Mouse (Mus musculus) CH12.LX (cell line): ENCODE data around the gene Rspry1. TPM values are rescaled to one million over a fixed set of nuclear protein-coding genes. Genes with fewer than 3 reads are reported as not detected.

ENCODE experiments used
- DNase-seq: peaks from one replicate; pipeline ENCODE4 v3.0.0-alpha.2; 2013; ENCODE audit errors: extremely low read depth
- H3K27ac ChIP-seq: 2 replicates; pipeline ENCODE4 v1.5.1; 2012; ENCODE audit warnings: low read depth, mild to moderate bottlenecking, control low read depth, moderate library complexity; ENCODE audit not compliant: insufficient read depth
- H3K27me3 ChIP-seq: replicated peaks from 2 replicates; pipeline ENCODE3; 2012; ENCODE audit warnings: inconsistent platforms
- H3K36me3 ChIP-seq, 2 experiments: replicated peaks in 1 of 2; 2 replicates each; pipeline versions ENCODE3 to v1.6.1; 2012; ENCODE audit warnings: inconsistent platforms in 1 of 2, low read length in 1 of 2, mild to moderate bottlenecking in 1 of 2, mixed read lengths in 1 of 2, moderate library complexity in 1 of 2; ENCODE audit not compliant: control insufficient read depth in 1 of 2, insufficient read depth in 1 of 2
- H3K4me1 ChIP-seq, 2 experiments: 2 replicates each; pipeline ENCODE4 v1.6.1; 2012; ENCODE audit warnings: inconsistent platforms in 1 of 2, moderate library complexity in 1 of 2; ENCODE audit not compliant: insufficient read depth in 2 of 2, control insufficient read depth in 1 of 2
- H3K4me2 ChIP-seq: 2 replicates; pipeline ENCODE4 v1.6.1; 2012; ENCODE audit warnings: low read depth, mild to moderate bottlenecking, control low read depth; ENCODE audit not compliant: poor library complexity, insufficient read depth, severe bottlenecking
- H3K4me3 ChIP-seq, 3 experiments: fragments of 150-350 bp in 1 of 3; sonication (generic) in 1 of 3; replicated peaks in 1 of 3; 2 replicates each; pipeline versions ENCODE3 to v1.5.1; 2011 to 2012; ENCODE audit warnings: low read depth in 2 of 3, low read length in 2 of 3, mild to moderate bottlenecking in 2 of 3, moderate library complexity in 2 of 3, control low read depth in 1 of 3, improper control_type of control experiment in 1 of 3, inconsistent platforms in 1 of 3, mixed read lengths in 1 of 3; ENCODE audit not compliant: poor library complexity in 1 of 3
- H3K79me2 ChIP-seq: replicated peaks from 2 replicates; pipeline ENCODE4 v1.6.1; 2012; ENCODE audit warnings: mild to moderate bottlenecking, moderate library complexity; ENCODE audit not compliant: control insufficient read depth, poor library complexity, insufficient read depth, severe bottlenecking; ENCODE audit errors: extremely low read depth
- H3K9ac ChIP-seq: 2 replicates; pipeline ENCODE4 v1.6.1; 2012; ENCODE audit warnings: low read depth, mild to moderate bottlenecking, control low read depth, moderate library complexity; ENCODE audit not compliant: insufficient read depth
- H3K9me3 ChIP-seq: replicated peaks from 2 replicates; pipeline ENCODE3; 2012; ENCODE audit warnings: low read length, inconsistent platforms, mixed read lengths
- BHLHE40 ChIP-seq: IDR thresholded peaks from 2 replicates; pipeline ENCODE4 v1.6.1; 2011; ENCODE audit warnings: mild to moderate bottlenecking, low read depth, low read length, improper control_type of control experiment
- CHD1 ChIP-seq: IDR thresholded peaks from 2 replicates; pipeline ENCODE4 v1.6.1; 2012; ENCODE audit warnings: low read depth, low read length, improper control_type of control experiment, inconsistent platforms
- CHD2 ChIP-seq: IDR thresholded peaks from 2 replicates; pipeline ENCODE4 v1.6.1; 2011; ENCODE audit warnings: low read length, improper control_type of control experiment
- CTCF ChIP-seq, 2 experiments: IDR thresholded peaks in 1 of 2; conservative IDR thresholded peaks in 1 of 2; 2 replicates each; pipeline ENCODE4 v1.5.1; 2011 to 2012; ENCODE audit warnings: low read depth in 2 of 2, low read length in 2 of 2, improper control_type of control experiment in 1 of 2, inconsistent platforms in 1 of 2, mild to moderate bottlenecking in 1 of 2, moderate library complexity in 1 of 2
- E2F4 ChIP-seq: IDR thresholded peaks from 2 replicates; pipeline ENCODE4 v1.6.1; 2011; ENCODE audit warnings: low read depth, low read length, improper control_type of control experiment; ENCODE audit not compliant: insufficient replicate concordance
- ELF1 ChIP-seq: IDR thresholded peaks from 2 replicates; pipeline ENCODE4 v1.6.1; 2014; ENCODE audit warnings: low read depth, mild to moderate bottlenecking, inconsistent platforms, low read length, improper control_type of control experiment
- EP300 ChIP-seq: IDR thresholded peaks from 2 replicates; pipeline ENCODE4 v1.6.1; 2011; ENCODE audit warnings: low read length, improper control_type of control experiment
- ETS1 ChIP-seq: conservative IDR thresholded peaks from 2 replicates; pipeline ENCODE4 v1.6.1; 2012; ENCODE audit warnings: low read depth, mild to moderate bottlenecking, inconsistent platforms, low read length, improper control_type of control experiment, moderate library complexity
- GABPA ChIP-seq: IDR thresholded peaks from 2 replicates; pipeline ENCODE4 v1.6.1; 2012; ENCODE audit warnings: low read depth, low read length, improper control_type of control experiment, inconsistent platforms; ENCODE audit not compliant: insufficient replicate concordance
- HCFC1 ChIP-seq: IDR thresholded peaks from 2 replicates; pipeline ENCODE4 v1.6.1; 2012; ENCODE audit warnings: low read depth, mild to moderate bottlenecking, inconsistent platforms, low read length, improper control_type of control experiment
- IRF4 ChIP-seq: IDR thresholded peaks from 2 replicates; pipeline ENCODE4 v1.6.1; 2014; ENCODE audit warnings: low read depth, mild to moderate bottlenecking, inconsistent platforms, low read length, improper control_type of control experiment
- JUN ChIP-seq: IDR thresholded peaks from 2 replicates; pipeline ENCODE4 v1.6.1; 2011; ENCODE audit warnings: low read depth, mild to moderate bottlenecking, low read length, improper control_type of control experiment, moderate library complexity; ENCODE audit not compliant: insufficient read depth
- JUND ChIP-seq: conservative IDR thresholded peaks from 2 replicates; pipeline ENCODE4 v1.6.1; 2011; ENCODE audit warnings: low read depth, low read length, improper control_type of control experiment
- KAT2A ChIP-seq: IDR thresholded peaks from 2 replicates; pipeline ENCODE4 v1.6.1; 2012; ENCODE audit warnings: low read length, improper control_type of control experiment, inconsistent platforms; ENCODE audit not compliant: insufficient replicate concordance
- MAFK ChIP-seq: IDR thresholded peaks from 2 replicates; pipeline ENCODE4 v1.6.1; 2011; ENCODE audit warnings: low read length, improper control_type of control experiment; ENCODE audit not compliant: insufficient replicate concordance
- MAX ChIP-seq: IDR thresholded peaks from 2 replicates; pipeline ENCODE4 v1.6.1; 2011; ENCODE audit warnings: low read length, improper control_type of control experiment
- MAZ ChIP-seq: IDR thresholded peaks from 2 replicates; pipeline ENCODE4 v1.6.1; 2012; ENCODE audit warnings: low read depth, mild to moderate bottlenecking, inconsistent platforms, low read length, improper control_type of control experiment, moderate library complexity
- MEF2A ChIP-seq: IDR thresholded peaks from 2 replicates; pipeline ENCODE4 v1.6.1; 2014; ENCODE audit warnings: low read depth, mild to moderate bottlenecking, inconsistent platforms, low read length, improper control_type of control experiment, borderline replicate concordance
- MXI1 ChIP-seq: IDR thresholded peaks from 2 replicates; pipeline ENCODE4 v1.6.1; 2011; ENCODE audit warnings: mild to moderate bottlenecking, low read depth, low read length, improper control_type of control experiment
- MYC ChIP-seq: IDR thresholded peaks from 2 replicates; pipeline ENCODE4 v1.6.1; 2011; ENCODE audit warnings: low read depth, mild to moderate bottlenecking, improper control_type of control experiment, low read length
- NELFE ChIP-seq: IDR thresholded peaks from 2 replicates; pipeline ENCODE4 v1.6.1; 2011; ENCODE audit warnings: low read depth, low read length, improper control_type of control experiment
- NRF1 ChIP-seq: IDR thresholded peaks from 2 replicates; pipeline ENCODE4 v1.6.1; 2014; ENCODE audit warnings: low read depth, mild to moderate bottlenecking, inconsistent platforms, low read length, improper control_type of control experiment, moderate library complexity
- PAX5 ChIP-seq: IDR thresholded peaks from 2 replicates; pipeline ENCODE4 v1.6.1; 2012; ENCODE audit warnings: low read length, inconsistent platforms, mixed read lengths
- POLR2A ChIP-seq: IDR thresholded peaks from 2 replicates; pipeline ENCODE4 v1.6.1; 2011; ENCODE audit warnings: low read depth, mild to moderate bottlenecking, improper control_type of control experiment, low read length
- POLR2AphosphoS2 ChIP-seq: IDR thresholded peaks from 2 replicates; pipeline ENCODE4 v1.6.1; 2011; ENCODE audit warnings: low read depth, low read length, improper control_type of control experiment
- RAD21 ChIP-seq: IDR thresholded peaks from 2 replicates; pipeline ENCODE4 v1.6.1; 2011; ENCODE audit warnings: low read depth, mild to moderate bottlenecking, low read length, improper control_type of control experiment, moderate library complexity
- RCOR1 ChIP-seq: conservative IDR thresholded peaks from 2 replicates; pipeline ENCODE4 v1.6.1; 2012; ENCODE audit warnings: low read depth, mild to moderate bottlenecking, inconsistent platforms, low read length, improper control_type of control experiment
- SIN3A ChIP-seq: IDR thresholded peaks from 2 replicates; pipeline ENCODE4 v1.6.1; 2012; ENCODE audit warnings: low read length, improper control_type of control experiment, inconsistent platforms
- SMC3 ChIP-seq: IDR thresholded peaks from 2 replicates; pipeline ENCODE4 v1.6.1; 2011; ENCODE audit warnings: low read depth, low read length, improper control_type of control experiment
- TBP ChIP-seq: conservative IDR thresholded peaks from 2 replicates; pipeline ENCODE4 v1.6.1; 2011; ENCODE audit warnings: low read depth, low read length, improper control_type of control experiment
- TCF12 ChIP-seq: IDR thresholded peaks from 2 replicates; pipeline ENCODE4 v1.6.1; 2014; ENCODE audit warnings: low read depth, mild to moderate bottlenecking, inconsistent platforms, low read length, improper control_type of control experiment
- UBTF ChIP-seq: IDR thresholded peaks from 2 replicates; pipeline ENCODE4 v1.6.1; 2012; ENCODE audit warnings: low read depth, mild to moderate bottlenecking, inconsistent platforms, low read length, improper control_type of control experiment, moderate library complexity
- USF1 ChIP-seq: IDR thresholded peaks from 2 replicates; pipeline ENCODE4 v1.6.1; 2014; ENCODE audit warnings: low read depth, mild to moderate bottlenecking, inconsistent platforms, low read length, improper control_type of control experiment
- USF2 ChIP-seq: conservative IDR thresholded peaks from 2 replicates; pipeline ENCODE4 v1.6.1; 2011; ENCODE audit warnings: low read depth, low read length, improper control_type of control experiment
- ZC3H11A ChIP-seq: IDR thresholded peaks from 2 replicates; pipeline ENCODE4 v1.6.1; 2012; ENCODE audit warnings: low read depth, mild to moderate bottlenecking, inconsistent platforms, low read length, improper control_type of control experiment
- ZKSCAN1 ChIP-seq: IDR thresholded peaks from 2 replicates; pipeline ENCODE4 v1.6.1; 2012; ENCODE audit warnings: low read depth, inconsistent platforms, low read length, improper control_type of control experiment, borderline replicate concordance
- ZMIZ1 ChIP-seq: IDR thresholded peaks from 2 replicates; pipeline ENCODE4 v1.6.1; 2012; ENCODE audit warnings: low read depth, mild to moderate bottlenecking, inconsistent platforms, low read length, improper control_type of control experiment
- ZNF384 ChIP-seq: IDR thresholded peaks from 2 replicates; pipeline ENCODE4 v1.6.1; 2012; ENCODE audit warnings: low read depth, low read length, improper control_type of control experiment, inconsistent platforms
- dilution Hi-C: fragments of 300-500 bp; cut with MboI; formaldehyde crosslinking; loops from 2 replicates; pipeline ENCODE4 v1.14.3; 2020; ENCODE audit warnings: low sequenced_read_pairs; ENCODE audit not compliant: extremely low pct_unique_long_range_greater_than_20kb, extremely low pct_ligation_motif_present
- in situ Hi-C: fragments of 300-500 bp; cut with MboI; formaldehyde crosslinking; loops from 3 replicates; pipeline ENCODE4 v1.14.3; 2019; ENCODE audit warnings: low sequenced_read_pairs, low pct_ligation_motif_present, low pct_unique_long_range_greater_than_20kb, mixed read lengths
- polyA plus RNA-seq: library from polyadenylated mRNA; unstranded; fragments of >175 nt; gene quantifications from 2 replicates; pipeline ENCODE4 v1.2.1, GENCODE M21; 2012; ENCODE audit warnings: low read depth; ENCODE audit not compliant: insufficient read length
- total RNA-seq, 2 experiments: library from RNA; depleted of rRNA; stranded (reverse); fragments of 300-350 nt in 1 of 2; fragments of >200 nt in 1 of 2; gene quantifications; 2 replicates each; pipeline ENCODE4 v1.2.3; 2012 to 2014

Rspry1 gene
- total and polyA plus RNA-seq, 3 experiments = 13.4 to 23.5 (median 18.0) TPM

DNA sequence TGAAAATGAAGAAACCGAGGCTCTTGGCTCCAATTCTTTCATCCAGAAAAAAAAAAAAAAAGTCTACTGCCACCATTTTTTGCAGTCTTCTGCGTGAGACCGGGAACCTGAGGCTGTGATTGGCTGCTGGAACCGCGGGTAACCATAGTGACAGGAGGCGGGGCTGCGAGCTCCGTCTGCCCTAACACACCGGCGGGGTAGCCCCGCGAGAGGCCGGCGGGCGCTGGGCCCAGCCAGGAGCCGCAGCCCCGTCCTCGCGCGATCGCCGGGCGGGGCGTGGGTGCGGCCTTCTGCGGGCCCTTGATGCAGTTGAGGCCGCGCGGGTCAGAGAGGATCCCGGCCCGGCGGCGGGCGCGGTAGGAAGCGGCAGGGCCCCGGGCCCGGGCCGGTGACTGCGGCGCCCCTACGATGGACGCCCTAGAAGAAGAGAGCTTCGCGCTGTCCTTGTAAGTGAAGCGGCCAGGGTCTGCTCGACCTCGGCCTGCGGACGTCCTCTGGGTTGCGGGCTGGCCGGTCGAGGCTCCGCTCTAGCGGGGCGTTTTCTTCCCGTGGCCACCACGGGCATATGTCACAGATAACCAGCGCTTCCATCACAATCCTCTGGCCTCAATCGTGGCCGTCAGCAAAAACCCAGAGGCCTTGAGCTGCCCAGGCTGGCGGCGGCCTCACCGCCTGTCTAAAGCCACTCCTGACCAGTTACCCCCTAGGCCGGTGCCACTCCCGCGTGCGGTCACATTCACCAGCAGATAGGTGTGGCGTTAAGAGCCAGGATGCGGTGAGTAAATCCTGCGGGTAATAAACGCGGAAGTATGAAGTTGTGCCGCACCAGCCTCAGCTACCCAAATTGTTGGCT lies 64.9 kb downstream of the Rspry1 start, which contains the start of gene Arl2bp:
Gene Arl2bp, plus strand, starts transcription at position 145 of the 853 bp plus-strand sequence.
- Histone ChIP-seq H3K9me3 (no peaks in the 10 kb centered on the region), H3K27ac (peak within 1 kb of the TSS; percentile 10; the same call in 1 of the 2 replicates), H3K4me2 (peak within 1 kb of the TSS; percentile 74), H3K36me3 (peaks cover 14 to 27% of the 10 kb centered on the region in 2 experiments), H3K79me2 (peaks cover 17% of the 10 kb centered on the region), H3K4me1 (peaks cover 0 to 13% of the 10 kb centered on the region in 2 experiments; a peak in 2 of 4 replicates), H3K9ac (peak within 1 kb of the TSS; percentile 98), H3K4me3 (peak within 1 kb of the TSS; percentile 85 to 96 (median 91)), H3K27me3 (no peaks in the 10 kb centered on the region)
- dilution Hi-C loops (no loop called here), in situ Hi-C loops (no loop called here)
- peak; percentile 95 for DNase-seq
- TF ChIP-seq ELF1 (peak; percentile 55; the same call in 1 of the 2 replicates), CHD2 (peak; percentile 94), CTCF (conservative IDR thresholded peaks at IDR 0.05 in 1 of 2, IDR thresholded peaks at IDR 0.05 in 1 of 2; ENCODE audit: low read depth in 2 of 2, low read length in 2 of 2) (no peak), ETS1 (no peak), KAT2A (0 out of 2 replicates have a peak, but pooled peaks have one; percentile 29), RCOR1 (no peak), GABPA (no peak), HCFC1 (no peak; the same call in 1 of the 2 replicates), MAFK (no peak), POLR2AphosphoS2 (0 out of 2 replicates have a peak, but pooled peaks have one; percentile 28), ZMIZ1 (peak; percentile 83), BHLHE40 (no peak), MEF2A (peak; percentile 42; the same call in 1 of the 2 replicates), UBTF (peak; percentile 96), JUN (no peak), USF1 (no peak), EP300 (no peak), NRF1 (no peak), MAX (0 out of 2 replicates have a peak, but pooled peaks have one; percentile 26), TBP (no peak), MXI1 (peak; percentile 87), ZNF384 (peak; percentile 98), USF2 (no peak), JUND (no peak), MYC (no peak), ZC3H11A (no peak), MAZ (no peak), IRF4 (0 out of 2 replicates have a peak, but pooled peaks have one; percentile 7), RAD21 (no peak), TCF12 (peak; percentile 46; the same call in 1 of the 2 replicates), SMC3 (no peak), NELFE (peak; percentile 76), SIN3A (peak; percentile 84), ZKSCAN1 (no peak), PAX5 (no peak), POLR2A (peak; percentile 85), E2F4 (no peak), CHD1 (no peak; the same call in 1 of the 2 replicates)
- TF ChIP-seq, all 38 proteins: peak for 15
